Mouse (Mus musculus) midbrain, postnatal 0 days (tissue): Measurements from ENCODE around the gene Tefm. TPM values are rescaled to one million over a fixed set of nuclear protein-coding genes. Genes with fewer than 3 reads are reported as not detected.

Experiments
- ATAC-seq: fragments of 200-750 bp; cut with Nextera tagmentation; 2 replicates; pipeline ENCODE4 v1.8.0; 2017; ENCODE audit warnings: moderate number of reproducible peaks, mild to moderate bottlenecking, moderate TSS enrichment, moderate library complexity; ENCODE audit not compliant: low FRiP score
- DNase-seq: peaks from one replicate; pipeline ENCODE4 v3.0.0-alpha.2; 2015; ENCODE audit warnings: low spot score
- H3K27ac ChIP-seq: fragments of 300-500 bp; sonication (generic); 2 replicates; pipeline ENCODE4 v1.5.1; 2014; ENCODE audit warnings: low read depth, mild to moderate bottlenecking, low read length, mixed read lengths
- H3K27me3 ChIP-seq: fragments of 300-500 bp; sonication (generic); 2 replicates; pipeline ENCODE4 v1.6.1; 2014; ENCODE audit warnings: low read length, control low read depth, mixed read lengths; ENCODE audit not compliant: insufficient read depth
- H3K36me3 ChIP-seq: fragments of 300-500 bp; sonication (generic); 2 replicates; pipeline ENCODE4 v1.6.1; 2014; ENCODE audit warnings: low read length, control low read depth, mixed read lengths; ENCODE audit not compliant: insufficient read depth
- H3K4me1 ChIP-seq: fragments of 300-500 bp; sonication (generic); 2 replicates; pipeline ENCODE4 v1.6.1; 2014; ENCODE audit warnings: mild to moderate bottlenecking, control low read depth, antibody characterized with exemption, low read length, mixed read lengths; ENCODE audit not compliant: insufficient read depth
- H3K4me2 ChIP-seq: fragments of 300-500 bp; sonication (generic); 2 replicates; pipeline ENCODE4 v1.6.1; 2014; ENCODE audit warnings: low read depth, mild to moderate bottlenecking, low read length, mixed read lengths; ENCODE audit not compliant: poor library complexity, severe bottlenecking
- H3K4me3 ChIP-seq: fragments of 300-500 bp; sonication (generic); 2 replicates; pipeline ENCODE4 v1.5.1; 2014; ENCODE audit warnings: low read depth, mild to moderate bottlenecking, low read length, moderate library complexity
- H3K9ac ChIP-seq: fragments of 300-500 bp; sonication (generic); replicated peaks from 2 replicates; pipeline ENCODE4 v1.6.1; 2014; ENCODE audit warnings: mild to moderate bottlenecking, low read length, moderate library complexity, mixed read lengths; ENCODE audit not compliant: poor library complexity, severe bottlenecking
- H3K9me3 ChIP-seq: fragments of 300-500 bp; sonication (generic); 2 replicates; pipeline ENCODE4 v1.6.1; 2016; ENCODE audit warnings: low read length, control low read depth
- CTCF ChIP-seq: IDR thresholded peaks from 2 replicates; pipeline ENCODE4 v1.5.1; 2016; ENCODE audit warnings: antibody characterized with exemption, mild to moderate bottlenecking
- WGBS: fragments of 180-500 bp; shearing (Covaris S2); extraction: QIAGEN DNeasy Blood & Tissue Kit; methylation state at CpG from one replicate; pipeline ENCODE4 v1.1.7; 2014; 5-methylcytosine and 5-hydroxymethylcytosine counted together
- polyA plus RNA-seq: library from polyadenylated mRNA; unstranded; fragments of >200 nt; fragmentation: Nextera tagmentation; extraction: Ambion mirVana; gene quantifications from 2 replicates; pipeline ENCODE4 v1.2.1, GENCODE M21; 2015
- total RNA-seq: library from RNA; depleted of rRNA; stranded (reverse); fragments of >200 nt; gene quantifications from 2 replicates; pipeline ENCODE4 v1.2.3, GENCODE M21; 2014

Gene Tefm
- total and polyA plus RNA-seq, 2 experiments from 2014 or later: 9.5 to 18.5 TPM

DNA sequence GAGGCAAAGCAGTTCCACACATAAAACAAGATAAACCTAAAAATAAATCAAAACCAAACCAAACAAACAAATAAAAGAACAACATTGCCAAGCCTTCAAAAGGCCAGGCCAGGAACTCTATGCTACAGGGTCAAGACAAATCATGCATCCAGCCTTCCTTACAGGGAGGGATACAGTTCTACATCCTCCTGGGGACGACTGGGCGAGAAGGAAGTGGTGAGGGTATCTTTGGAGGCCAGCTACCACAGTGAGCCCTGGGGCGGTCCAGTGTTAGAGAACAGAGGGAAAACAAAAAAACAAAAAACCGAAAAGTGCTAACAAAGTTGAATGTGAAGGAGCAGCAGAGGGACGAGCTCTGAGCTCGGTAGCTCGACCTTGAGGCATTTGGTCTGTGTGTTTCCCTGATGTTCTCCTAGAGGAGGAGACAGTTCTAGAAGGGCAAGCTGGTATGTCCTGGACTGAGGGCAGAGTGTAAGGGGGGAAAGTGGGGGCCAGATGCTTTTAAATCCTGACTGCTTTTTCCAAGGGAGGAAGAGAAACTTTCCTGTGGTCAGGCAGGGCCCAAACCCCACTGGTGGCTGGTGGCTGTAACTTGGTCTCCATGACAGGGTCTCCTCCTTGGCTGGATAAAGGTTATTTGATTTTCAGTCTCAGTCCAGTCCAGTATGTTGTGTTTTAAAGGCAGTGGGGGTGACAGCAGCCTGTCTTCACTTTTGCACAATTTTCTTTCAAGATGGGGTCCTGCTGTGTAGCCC, 21.6 kb upstream of the Tefm start:
- H3K4me3 ChIP-seq: no peak overlapping the region
- H3K4me1 ChIP-seq: no peaks in the 10 kb centered on the region
- no peaks in the 10 kb centered on the region for H3K27me3 ChIP-seq
- no peak overlapping the region for H3K9ac ChIP-seq
- no peak for ATAC-seq
- no peaks in the 10 kb centered on the region for H3K36me3 ChIP-seq
- no peaks in the 10 kb centered on the region for H3K9me3 ChIP-seq
- H3K27ac ChIP-seq: no peak overlapping the region
- no peak overlapping the region for H3K4me2 ChIP-seq
- no peak for TF ChIP-seq CTCF
- WGBS: 79% methylated on average over 7 of the region's 7 CpGs
- no peak for DNase-seq

DNA sequence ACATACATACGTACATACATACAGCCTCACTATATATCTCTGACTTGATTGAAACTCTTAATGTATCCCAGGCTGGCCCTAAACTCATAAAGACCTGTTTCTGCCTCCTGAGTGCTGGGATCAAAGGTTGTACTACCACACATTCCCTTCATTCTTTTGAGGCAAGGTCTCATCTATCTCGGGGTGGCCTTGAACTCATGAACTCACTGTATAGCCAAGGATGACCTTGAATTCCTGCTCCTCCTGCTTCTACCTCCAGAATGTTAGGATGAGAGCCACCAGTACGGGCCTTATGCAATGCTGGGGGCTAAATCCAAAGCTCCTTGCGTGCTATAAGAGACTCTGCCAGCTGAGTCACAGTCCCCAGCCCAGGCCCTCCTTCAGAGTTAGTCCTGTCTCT, 19.1 kb upstream of the Tefm start:
- no peak for TF ChIP-seq CTCF
- Histone ChIP-seq H3K9me3 (no peaks in the 10 kb centered on the region), H3K9ac (no peak overlapping the region), H3K4me2 (no peak overlapping the region), H3K4me3 (no peak overlapping the region), H3K4me1 (no peaks in the 10 kb centered on the region), H3K27me3 (no peaks in the 10 kb centered on the region), H3K36me3 (no peaks in the 10 kb centered on the region), H3K27ac (no peak overlapping the region)
- ATAC-seq (no peak), DNase-seq (no peak)
- WGBS: 79% methylated on average over 4 of the region's 4 CpGs

DNA sequence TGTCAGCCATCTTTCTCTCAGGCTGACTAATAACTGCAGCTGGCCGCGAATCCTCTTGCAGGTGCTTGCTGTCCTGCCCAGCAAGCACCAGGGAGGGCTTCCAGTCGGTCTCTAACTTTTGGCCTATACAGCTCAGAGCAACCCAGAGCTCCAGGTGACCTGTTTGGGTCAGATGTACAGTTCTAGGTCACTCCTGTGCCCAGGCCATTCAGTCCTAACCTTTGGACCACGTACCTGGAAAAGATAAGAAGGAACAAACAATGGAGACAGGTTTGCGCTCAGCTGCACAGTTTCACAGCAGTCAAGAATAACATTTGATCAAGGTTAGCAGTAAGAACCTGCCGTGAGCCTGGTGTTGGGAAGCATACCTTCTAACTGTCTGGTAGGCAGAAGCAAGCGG, 17.0 kb upstream of the Tefm start:
- no peak overlapping the region for H3K4me3 ChIP-seq
- no peak overlapping the region for H3K4me2 ChIP-seq
- H3K27me3 ChIP-seq: peaks cover 12% of the 10 kb centered on the region
- H3K36me3 ChIP-seq: no peaks in the 10 kb centered on the region
- peaks cover 2% of the 10 kb centered on the region; the same call in 1 of the 2 replicates for H3K4me1 ChIP-seq
- DNase-seq (no peak), ATAC-seq (no peak)
- H3K9ac ChIP-seq: no peak overlapping the region
- no peaks in the 10 kb centered on the region for H3K9me3 ChIP-seq
- no peak for TF ChIP-seq CTCF
- 92% methylated on average over 7 of the region's 7 CpGs for WGBS
- no peak overlapping the region for H3K27ac ChIP-seq

DNA sequence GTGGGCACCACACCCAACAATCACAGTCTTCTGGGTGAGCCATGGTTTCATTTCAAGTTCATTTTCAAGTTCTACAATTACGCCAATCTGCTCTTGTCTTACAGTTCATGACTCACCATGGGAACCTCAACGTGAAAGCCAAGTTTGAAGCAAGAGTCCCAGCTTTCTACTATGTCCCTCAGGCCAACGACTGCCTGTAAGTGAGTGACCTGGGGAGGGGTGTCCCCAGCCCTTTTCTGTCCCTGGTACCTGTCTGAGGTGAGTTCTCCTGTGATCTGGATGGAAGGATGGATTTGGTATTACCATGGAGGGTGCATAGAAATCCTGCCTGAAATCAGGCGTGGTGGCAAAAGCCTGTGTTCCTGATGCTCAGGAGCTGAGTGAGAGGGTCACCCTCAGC, 14.9 kb upstream of the Tefm start:
- H3K4me2 ChIP-seq: no peak overlapping the region
- no peaks in the 10 kb centered on the region for H3K36me3 ChIP-seq
- H3K9me3 ChIP-seq: no peaks in the 10 kb centered on the region
- peaks cover 23% of the 10 kb centered on the region for H3K27me3 ChIP-seq
- H3K9ac ChIP-seq: no peak overlapping the region
- H3K4me3 ChIP-seq: no peak overlapping the region
- no peak overlapping the region for H3K27ac ChIP-seq
- no peak for DNase-seq
- no peak for TF ChIP-seq CTCF
- 89% methylated on average over 4 of the region's 4 CpGs for WGBS
- H3K4me1 ChIP-seq: peaks cover 2% of the 10 kb centered on the region; the same call in 1 of the 2 replicates
- no peak for ATAC-seq

DNA sequence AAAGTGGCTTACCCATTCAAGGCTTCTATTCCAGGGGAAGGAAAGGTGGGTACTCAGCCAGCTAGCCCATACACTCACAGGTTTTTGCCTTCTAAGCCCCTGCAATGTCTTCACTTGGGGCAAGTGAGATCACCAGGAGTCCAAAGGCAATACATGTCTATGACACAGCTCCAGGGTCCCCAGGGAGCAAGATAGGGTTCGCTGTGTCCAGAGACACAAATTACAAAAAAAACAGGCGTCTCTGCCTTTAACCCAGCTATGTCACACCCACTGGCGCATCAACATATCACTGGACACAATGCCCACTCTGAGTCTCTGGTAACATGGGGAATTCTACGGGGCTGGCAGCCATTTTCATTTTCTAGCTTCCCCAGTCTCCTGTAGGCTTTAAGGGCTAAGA, 14.0 kb upstream of the Tefm start:
- H3K36me3 ChIP-seq: no peaks in the 10 kb centered on the region
- ATAC-seq: no peak
- H3K9ac ChIP-seq: no peak overlapping the region
- TF ChIP-seq CTCF: no peak
- 86% methylated on average over 4 of the region's 4 CpGs for WGBS
- no peaks in the 10 kb centered on the region for H3K9me3 ChIP-seq
- DNase-seq: no peak
- peaks cover 2% of the 10 kb centered on the region; the same call in 1 of the 2 replicates for H3K4me1 ChIP-seq
- peaks cover 23% of the 10 kb centered on the region for H3K27me3 ChIP-seq
- no peak overlapping the region for H3K4me2 ChIP-seq
- no peak overlapping the region for H3K4me3 ChIP-seq
- H3K27ac ChIP-seq: no peak overlapping the region

DNA sequence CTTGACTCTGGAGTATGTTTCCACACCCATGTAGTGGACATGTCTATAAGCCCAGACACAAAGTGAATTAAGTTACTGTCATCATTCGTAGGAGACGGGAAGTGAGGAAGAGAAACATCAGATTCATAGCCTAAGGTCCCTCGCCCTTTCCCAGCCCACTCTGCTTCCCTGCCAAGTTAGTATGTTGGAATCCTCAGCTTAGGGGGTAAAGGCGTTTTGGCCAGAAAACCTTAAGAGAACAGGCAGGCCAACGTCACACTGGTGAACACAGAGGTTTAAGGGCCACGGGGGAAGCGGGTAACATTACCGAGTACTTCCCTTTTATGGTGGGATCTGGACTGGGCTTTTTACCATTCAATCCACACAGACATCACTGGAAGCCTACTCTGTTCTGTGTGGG, 13.6 kb upstream of the Tefm start:
- 83% methylated on average over 8 of the region's 8 CpGs for WGBS
- Histone ChIP-seq H3K9ac (no peak overlapping the region), H3K9me3 (no peaks in the 10 kb centered on the region), H3K4me1 (peaks cover 2% of the 10 kb centered on the region; the same call in 1 of the 2 replicates), H3K36me3 (no peaks in the 10 kb centered on the region), H3K27ac (no peak overlapping the region), H3K4me3 (no peak overlapping the region), H3K4me2 (no peak overlapping the region), H3K27me3 (peaks cover 23% of the 10 kb centered on the region)
- no peak for DNase-seq
- no peak for ATAC-seq
- no peak for TF ChIP-seq CTCF
